Mouse (Mus musculus) ES-E14 (cell line): ENCODE results near the gene Sf3b5. TPM values are rescaled to one million over a fixed set of nuclear protein-coding genes. Genes with fewer than 3 reads are reported as not detected.

Source experiments
- DNase-seq: peaks from one replicate; pipeline ENCODE4 v3.0.0-alpha.2; 2013; ENCODE audit warnings: low read depth, low spot score
- H3K27ac ChIP-seq: 2 replicates; pipeline ENCODE4 v1.5.1; 2012; ENCODE audit warnings: low read depth, mild to moderate bottlenecking, low read length, moderate library complexity, mixed read lengths; ENCODE audit not compliant: poor library complexity, insufficient read depth, severe bottlenecking
- H3K36me3 ChIP-seq: 2 replicates; pipeline ENCODE4 v1.6.1; 2012; ENCODE audit warnings: mild to moderate bottlenecking, low read length, moderate library complexity, mixed read lengths; ENCODE audit not compliant: control insufficient read depth, poor library complexity, insufficient read depth, severe bottlenecking
- H3K4me1 ChIP-seq, 2 experiments: fragments of 150-350 bp in 1 of 2; sonication (generic) in 1 of 2; 2 replicates each; pipeline ENCODE4 v1.6.1; 2012; ENCODE audit warnings: low read length in 2 of 2, mild to moderate bottlenecking in 1 of 2, mixed read lengths in 1 of 2; ENCODE audit not compliant: control insufficient read depth in 2 of 2, insufficient read depth in 2 of 2, poor library complexity in 1 of 2
- H3K4me3 ChIP-seq, 2 experiments: fragments of 150-350 bp in 1 of 2; sonication (generic) in 1 of 2; 2 replicates each; pipeline ENCODE4 v1.5.1; 2012; ENCODE audit warnings: low read length in 2 of 2, low read depth in 1 of 2, mild to moderate bottlenecking in 1 of 2, mixed read lengths in 1 of 2; ENCODE audit not compliant: insufficient read depth in 1 of 2, poor library complexity in 1 of 2, severe bottlenecking in 1 of 2
- H3K9ac ChIP-seq: 2 replicates; pipeline ENCODE4 v1.6.1; 2012; ENCODE audit warnings: low read depth, mild to moderate bottlenecking, low read length, mixed read lengths; ENCODE audit not compliant: poor library complexity, insufficient read depth, severe bottlenecking
- H3K9me3 ChIP-seq: fragments of 150-350 bp; sonication (generic); 2 replicates; pipeline ENCODE4 v1.6.1; 2012; ENCODE audit warnings: low read depth, mild to moderate bottlenecking, low read length; ENCODE audit not compliant: control insufficient read depth, insufficient read depth
- CHD2 ChIP-seq: IDR thresholded peaks from 2 replicates; pipeline ENCODE4 v1.6.1; 2014; ENCODE audit warnings: mild to moderate bottlenecking, low read depth, low read length, inconsistent platforms
- HCFC1 ChIP-seq: IDR thresholded peaks from 2 replicates; pipeline ENCODE4 v1.6.1; 2012; ENCODE audit warnings: low read length, inconsistent platforms, borderline replicate concordance; ENCODE audit not compliant: insufficient read depth
- MAFK ChIP-seq: IDR thresholded peaks from 2 replicates; pipeline ENCODE4 v1.6.1; 2014; ENCODE audit warnings: mild to moderate bottlenecking, low read depth, low read length, inconsistent platforms; ENCODE audit not compliant: insufficient read depth
- ZC3H11A ChIP-seq: IDR thresholded peaks from 2 replicates; pipeline ENCODE4 v1.6.1; 2012; ENCODE audit warnings: low read depth, mild to moderate bottlenecking, inconsistent platforms, low read length, borderline replicate concordance
- ZNF384 ChIP-seq: IDR thresholded peaks from 2 replicates; pipeline ENCODE4 v1.6.1; 2012; ENCODE audit warnings: low read depth, low read length, inconsistent platforms
- in situ Hi-C, 2 experiments: fragments of 600-800 bp; cut with MboI; formaldehyde crosslinking; loops; one replicate each; pipeline ENCODE4 v1.15.1; 2025; ENCODE audit warnings: low sequenced_read_pairs in 2 of 2, inconsistent platforms in 1 of 2; ENCODE audit not compliant: unreplicated experiment in 2 of 2
- total RNA-seq: library from RNA; depleted of rRNA; stranded (reverse); fragments of 300-350 nt; gene quantifications from 2 replicates; pipeline ENCODE4 v1.2.3, GENCODE M21; 2012

Sf3b5 gene
- total RNA-seq, 1 experiment: 37.7 TPM

- H3K4me1 ChIP-seq: peaks cover 2% of the 10 kb centered on the region in 2 experiments; a peak in 1 of 4 replicates
- H3K9ac ChIP-seq: peak overlapping the region; percentile 63
- no peak for DNase-seq
- TF ChIP-seq ZNF384: peak; percentile 92
- no peak for TF ChIP-seq MAFK
- no peak for TF ChIP-seq ZC3H11A
- no peak for TF ChIP-seq HCFC1
- TF ChIP-seq CHD2: no peak
- no peaks in the 10 kb centered on the region for H3K9me3 ChIP-seq
- in situ Hi-C loops: no loop called here
- no peaks in the 10 kb centered on the region for H3K36me3 ChIP-seq
- H3K4me3 ChIP-seq: peak overlapping the region; percentile 79 to 81
- no peak overlapping the region for H3K27ac ChIP-seq
Measured at GRCm38 (mm10) chr10:12963362-12964147, 41.6 kb upstream of the Sf3b5 start.

DNA sequence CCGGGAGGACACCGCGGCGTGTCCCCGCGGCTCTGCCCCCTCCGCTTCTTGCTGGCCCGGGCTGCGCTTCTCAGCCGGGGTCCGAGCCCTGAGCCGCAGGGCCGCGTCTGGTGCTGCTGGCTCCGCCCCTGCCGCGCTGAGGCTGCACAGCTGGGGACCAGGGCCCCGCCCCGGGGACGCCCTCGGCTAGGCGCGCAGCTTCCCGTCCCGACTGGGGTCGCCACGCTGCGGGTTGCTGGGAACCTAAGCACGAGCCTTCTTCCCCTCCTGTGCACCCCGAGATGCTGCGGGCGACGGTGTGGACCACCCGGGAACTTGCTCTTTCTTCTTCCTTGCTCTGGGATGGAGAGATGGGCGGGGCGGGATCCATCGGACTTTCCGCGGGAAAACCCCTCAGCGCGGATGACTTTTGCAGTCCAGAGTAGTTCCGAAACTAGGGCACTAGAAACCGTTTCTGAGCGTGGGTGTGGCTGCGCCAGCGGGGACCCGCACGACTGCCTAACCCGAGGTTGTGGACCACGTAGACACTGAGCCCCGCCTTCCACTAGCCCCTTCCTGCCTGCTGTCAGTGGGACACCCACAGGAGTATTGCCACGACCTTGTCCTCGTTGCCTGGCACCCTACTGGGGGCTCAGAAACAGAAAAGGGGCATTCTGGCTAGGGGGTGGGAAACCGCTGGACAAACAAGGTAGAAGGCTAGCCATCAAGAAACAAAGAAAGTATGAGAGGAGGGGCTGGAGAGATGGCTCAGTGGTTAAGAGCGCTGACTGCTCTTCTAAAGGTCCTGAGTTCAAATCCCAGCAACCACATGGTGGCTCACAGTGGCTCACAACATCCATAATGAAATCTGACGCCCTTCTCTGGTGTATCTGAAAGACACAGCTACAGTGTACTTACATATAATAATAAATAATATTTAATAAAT lies 40.7 kb upstream of the Sf3b5 start, which contains the start of gene Stx11:
Gene Stx11 (minus strand): TSS at position 148 of the 925 bp plus-strand sequence.
- Histone ChIP-seq H3K4me3 (peak within 1 kb of the TSS; percentile 79 to 81), H3K9me3 (no peaks in the 10 kb centered on the region), H3K27ac (no peak within 1 kb of the TSS), H3K9ac (peak within 1 kb of the TSS; percentile 63), H3K4me1 (peaks cover 2% of the 10 kb centered on the region in 2 experiments; a peak in 1 of 4 replicates), H3K36me3 (no peaks in the 10 kb centered on the region)
- TF ChIP-seq CHD2: no peak
- peak; percentile 16; the same call in 1 of the 2 replicates for TF ChIP-seq HCFC1
- no peak for TF ChIP-seq MAFK
- TF ChIP-seq ZC3H11A: no peak
- no peak for TF ChIP-seq ZNF384
- DNase-seq: peak; percentile 59
- in situ Hi-C loops: no loop called here

GRCm38 (mm10) chr10:12965669-12966180 lies 39.4 kb upstream of the Sf3b5 start:
- H3K4me3 ChIP-seq: no peak overlapping the region
- H3K9ac ChIP-seq: no peak overlapping the region
- DNase-seq: no peak
- H3K9me3 ChIP-seq: no peaks in the 10 kb centered on the region
- H3K4me1 ChIP-seq: peaks cover 2% of the 10 kb centered on the region in 2 experiments; a peak in 1 of 4 replicates
- in situ Hi-C loops: no loop called here
- TF ChIP-seq MAFK: no peak
- no peak overlapping the region for H3K27ac ChIP-seq
- H3K36me3 ChIP-seq: no peaks in the 10 kb centered on the region

- TF ChIP-seq HCFC1: no peak
- TF ChIP-seq ZNF384: no peak
- TF ChIP-seq MAFK: no peak
- TF ChIP-seq ZC3H11A: no peak
- TF ChIP-seq CHD2: no peak
- in situ Hi-C loops: no loop called here
- no peak overlapping the region for H3K4me3 ChIP-seq
- H3K4me1 ChIP-seq: no peaks in the 10 kb centered on the region
- no peak for DNase-seq
- H3K36me3 ChIP-seq: no peaks in the 10 kb centered on the region
- no peak overlapping the region for H3K9ac ChIP-seq
- H3K27ac ChIP-seq: no peak overlapping the region
- H3K9me3 ChIP-seq: no peaks in the 10 kb centered on the region
Measured at GRCm38 (mm10) chr10:12974572-12974971, 30.6 kb upstream of the Sf3b5 start.
